Mouse (Mus musculus) spleen, adult 18-20 months (tissue): ENCODE data around the gene Phb.
A peak's percentile ranks its signal among the peaks of the same experiment; 100 is the strongest.

Experiments
- DNase-seq, 2 experiments: peaks; one replicate each; pipeline ENCODE4 v3.0.0; 2022; ENCODE audit warnings: mixed read lengths in 2 of 2

The Phb gene

DNA sequence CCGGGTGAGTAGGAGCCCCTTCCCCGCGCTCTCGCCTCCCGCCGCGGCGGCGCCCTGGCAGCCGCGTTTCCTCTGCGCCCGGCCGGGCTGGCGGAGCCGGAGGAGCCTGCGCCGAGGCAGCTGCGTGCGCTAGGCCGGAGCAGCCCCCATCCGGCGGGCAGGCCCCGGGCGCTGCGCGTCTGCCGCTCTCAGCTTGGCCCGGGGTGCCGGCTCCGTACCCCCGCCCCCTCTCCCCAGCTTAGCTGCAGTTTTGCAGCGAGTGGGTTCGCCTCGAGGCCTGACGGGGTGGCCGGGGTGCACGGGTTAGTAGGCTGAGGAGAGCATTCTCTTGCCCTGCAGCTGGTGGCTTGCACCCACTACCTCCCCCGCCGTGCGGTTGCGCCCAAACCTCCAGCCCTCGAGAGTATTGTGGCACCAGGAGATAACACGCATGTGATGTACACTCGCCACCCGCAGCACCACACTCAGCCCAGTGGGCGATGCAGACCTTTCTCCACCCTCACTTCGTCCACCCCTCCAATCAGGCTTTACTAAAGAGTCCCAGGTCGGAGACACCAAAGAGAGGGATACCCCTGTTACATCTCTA is 46.6 kb downstream of the Phb start:
- peak; percentile 60 to 72 for DNase-seq

DNA sequence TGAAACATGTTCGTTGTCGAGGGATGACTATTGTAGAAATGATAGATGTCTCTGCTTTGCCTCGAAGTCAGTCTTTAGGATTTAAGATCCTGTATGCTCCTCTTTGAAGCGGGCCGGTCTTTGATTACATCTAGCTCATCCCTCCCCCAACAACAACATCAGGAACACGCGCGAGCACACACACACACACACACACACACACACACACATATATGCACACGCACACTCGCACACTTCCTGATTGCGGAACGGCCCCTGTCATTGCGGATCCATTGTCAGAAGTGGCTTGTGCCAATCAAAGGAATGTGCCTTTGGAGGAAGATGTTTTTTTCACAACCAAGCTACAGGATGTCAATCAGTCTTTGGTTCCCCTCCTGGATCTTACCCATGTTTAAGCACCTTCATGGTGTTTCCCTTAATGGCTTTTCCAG is 47.1 kb downstream of the Phb start:
- DNase-seq = peak in 1 of 2 experiments; percentile 23

DNA sequence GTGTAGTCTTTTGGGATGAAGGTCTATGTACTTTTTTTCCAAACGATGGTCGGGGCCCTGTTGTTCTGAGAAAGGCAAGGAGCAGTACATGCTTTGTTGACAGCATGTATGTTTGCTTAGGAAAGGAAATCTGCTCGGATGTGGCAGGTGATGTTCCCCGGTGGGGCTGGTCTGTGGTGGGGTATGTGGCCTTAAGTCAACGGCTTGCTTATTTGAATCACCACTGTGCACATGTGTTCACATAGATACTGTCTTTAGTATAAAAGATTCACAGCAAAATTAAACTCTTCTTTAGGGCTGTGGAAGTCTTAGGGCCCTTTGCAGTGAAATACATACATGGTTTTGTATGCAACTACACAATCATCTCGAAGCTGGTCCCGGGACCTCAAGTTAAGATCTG is 47.7 kb downstream of the Phb start:
- DNase-seq = no peak

DNA sequence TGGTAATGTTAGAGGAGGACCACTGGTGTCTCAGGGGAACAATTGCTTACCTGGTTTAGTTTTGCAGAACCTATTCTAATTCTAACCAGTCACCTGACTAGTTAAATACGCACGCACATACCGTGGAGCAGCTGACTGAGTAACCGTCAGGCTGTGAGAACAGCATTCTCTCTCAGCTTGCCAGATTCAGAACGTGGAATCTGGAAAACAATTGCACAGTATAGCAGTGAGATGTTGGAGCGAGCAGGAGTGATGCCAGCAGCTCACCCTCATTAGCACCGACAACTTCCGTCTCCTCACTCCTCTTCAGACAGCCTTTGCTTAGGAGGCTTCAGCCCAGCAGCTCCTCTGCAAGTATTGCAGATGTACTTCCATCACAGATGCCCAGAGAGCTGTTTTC is 49.4 kb downstream of the Phb start:
- DNase-seq = no peak

DNA sequence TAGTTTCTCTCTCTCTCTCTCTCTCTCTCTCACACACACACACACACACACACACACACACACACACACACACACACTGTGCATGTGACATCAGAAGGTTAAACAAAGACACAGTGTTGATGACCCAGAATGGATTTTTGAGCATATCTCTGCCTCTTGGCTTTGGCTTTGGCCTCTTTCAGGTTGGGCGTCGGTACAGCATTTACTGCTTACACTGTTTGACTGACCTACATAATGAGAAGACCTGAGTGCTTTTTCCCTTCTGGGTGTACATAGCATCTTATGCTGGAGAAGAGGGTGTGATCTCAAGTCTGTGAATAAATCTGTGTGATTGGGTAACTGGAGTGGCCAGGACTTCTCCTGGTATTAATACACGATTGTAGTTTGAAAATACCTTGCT is 52.6 kb downstream of the Phb start:
- DNase-seq = no peak

DNA sequence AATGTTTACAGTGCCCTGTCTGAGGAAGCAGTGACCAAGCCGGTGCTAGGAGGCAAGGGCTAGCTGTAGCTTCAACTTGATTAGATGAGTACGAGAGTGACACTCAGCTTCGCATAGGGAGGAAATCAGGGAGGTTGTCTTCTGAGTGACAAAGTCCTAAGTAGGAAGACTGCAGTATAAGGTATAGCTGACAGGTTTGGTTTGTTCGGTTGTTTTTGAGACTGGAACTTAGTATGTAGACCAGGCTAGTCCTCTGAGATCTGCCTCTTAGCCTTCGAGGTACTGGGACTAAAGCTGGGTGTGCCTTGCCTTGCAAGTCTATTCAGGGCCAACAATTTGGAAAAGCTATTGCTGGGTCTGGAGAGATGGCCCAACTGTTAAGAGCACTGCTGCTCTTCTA is 56.5 kb downstream of the Phb start, which contains the start of gene B130006D01Rik:
B130006D01Rik (plus strand) TSS at position 301 of the 400 bp plus-strand sequence.
- no peak for DNase-seq

DNA sequence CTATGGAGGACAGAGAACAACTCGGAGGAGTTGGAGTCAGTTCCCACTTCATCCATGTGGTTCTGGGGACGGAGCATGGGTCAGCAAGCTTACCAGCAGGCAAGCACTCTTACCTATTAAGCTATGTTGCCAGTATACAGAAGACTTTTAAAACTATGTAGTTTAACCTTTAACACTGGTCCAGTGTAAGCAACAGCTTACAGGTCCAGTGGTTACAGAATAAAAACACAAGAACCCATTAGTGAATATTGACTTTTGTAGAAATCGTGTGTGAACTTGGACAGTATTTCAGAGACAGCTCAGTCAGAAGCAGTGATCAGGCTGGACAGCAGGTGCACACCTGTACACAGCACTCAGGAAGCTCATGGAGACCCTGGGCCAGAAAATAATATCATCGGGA is 57.7 kb downstream of the Phb start:
- DNase-seq = no peak

DNA sequence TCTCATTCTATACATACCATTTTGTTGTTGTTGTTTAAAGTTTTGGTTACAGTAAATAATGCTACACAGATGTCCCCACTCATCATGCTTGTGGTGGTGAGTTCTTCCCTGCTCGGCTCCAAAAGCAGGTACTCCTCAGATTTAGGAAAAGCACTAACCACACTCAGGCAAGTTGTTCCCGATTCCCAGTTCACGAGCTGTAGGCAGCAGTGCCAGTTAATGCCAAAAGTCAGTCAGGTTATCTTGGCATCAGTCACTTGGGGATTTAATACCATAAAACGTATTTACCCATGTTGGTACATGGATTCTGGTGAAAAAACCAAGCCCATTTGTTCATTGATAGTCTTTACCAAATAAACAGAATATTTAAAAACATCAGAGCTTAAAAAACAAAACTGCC is 59.4 kb downstream of the Phb start:
- DNase-seq = no peak

DNA sequence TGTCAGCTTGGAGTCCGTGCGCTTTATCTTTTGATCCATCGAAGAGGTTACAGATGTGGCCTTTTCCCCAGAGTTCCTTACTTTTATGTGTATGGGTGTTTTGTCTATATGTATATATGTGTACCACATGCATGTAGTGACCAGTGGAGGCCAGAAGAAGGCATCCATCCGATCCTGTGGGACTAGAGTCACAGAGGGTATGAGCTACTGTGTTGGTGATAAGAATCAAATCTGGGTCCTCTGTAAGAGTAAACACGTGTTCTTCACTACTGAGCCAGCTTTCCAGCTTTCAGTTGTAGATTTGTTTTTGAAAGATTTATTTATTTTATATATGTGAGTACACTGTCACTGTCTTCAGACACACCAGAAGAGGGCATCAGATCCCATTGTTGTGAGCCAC is 61.2 kb downstream of the Phb start:
- no peak for DNase-seq

DNA sequence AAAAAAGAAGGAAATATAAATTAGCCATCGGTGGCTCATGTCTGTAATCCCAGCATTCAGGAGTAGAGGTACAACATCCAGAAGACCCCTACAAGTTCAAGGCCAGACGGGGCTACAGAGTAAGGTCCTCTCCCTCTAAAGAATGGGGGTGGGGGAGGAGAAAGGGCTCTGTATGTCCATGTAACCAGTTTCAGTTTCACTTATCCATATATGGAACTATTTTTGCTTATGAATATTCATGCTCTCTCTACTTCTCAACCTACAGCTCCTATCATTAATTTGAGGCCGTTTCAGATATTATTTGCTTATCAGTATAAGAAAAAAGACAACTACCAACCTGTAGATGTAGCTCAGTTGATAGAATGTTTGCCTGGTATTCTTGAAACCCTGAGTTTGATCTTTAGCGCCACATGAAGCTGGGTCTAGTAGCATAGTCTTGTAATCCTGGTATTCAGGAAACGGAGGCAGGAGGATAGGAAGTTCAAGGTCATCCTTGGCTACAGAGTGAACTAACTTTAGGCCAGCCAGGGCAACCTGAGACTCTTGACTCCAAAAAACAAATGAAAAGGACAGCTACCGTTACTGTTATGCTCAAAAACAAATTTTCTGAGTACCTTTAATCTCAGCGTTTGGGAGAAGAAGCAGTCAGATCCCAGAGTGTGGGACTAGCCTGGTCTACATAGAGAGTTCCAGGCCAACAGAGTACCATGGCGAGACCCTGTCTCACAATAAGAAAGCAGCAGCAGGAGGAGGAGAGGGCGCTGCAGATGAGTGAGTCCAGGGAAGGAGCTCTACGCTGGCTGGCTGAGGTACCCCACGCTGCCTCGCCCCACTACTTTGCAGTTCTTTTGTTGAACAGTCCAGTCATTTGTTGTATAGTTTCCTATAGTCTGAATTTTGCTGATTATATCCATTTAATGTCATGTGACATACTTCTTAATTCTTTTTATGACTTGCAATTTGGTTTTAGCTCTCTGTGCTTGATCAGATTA is 62.5 kb downstream of the Phb start:
- DNase-seq = no peak
